Mouse (Mus musculus): Measurements from ENCODE around the gene Cmah.

GRCm38 (mm10) chr13:24337874-24338273 lies 10.7 kb downstream of the Cmah start:
- peak; percentile 46 for TF ChIP-seq CTCF (conservative IDR thresholded peaks at IDR 0.05; ENCODE audit: low read length)
- TF ChIP-seq NANOG (IDR thresholded peaks at IDR 0.05; ENCODE audit: borderline replicate concordance, low read length), result no peak
- TF ChIP-seq POU5F1 (IDR thresholded peaks at IDR 0.05; ENCODE audit: borderline replicate concordance, low read length), result no peak

Data from E14TG2a.4 (cell line).